Mouse (Mus musculus) ES-Bruce4 (cell line): ENCODE results near the gene Allc.

Source experiments
- CTCF ChIP-seq: IDR thresholded peaks from one replicate; pipeline ENCODE4 v1.8.1; 2011; ENCODE audit warnings: low read depth, low read length
- EP300 ChIP-seq: IDR thresholded peaks from 2 replicates; pipeline ENCODE4 v1.6.1; 2011; ENCODE audit warnings: low read depth, low read length; ENCODE audit not compliant: insufficient read depth
- POLR2A ChIP-seq: IDR thresholded peaks from one replicate; pipeline ENCODE4 v1.8.1; 2011; ENCODE audit warnings: low read length; ENCODE audit not compliant: insufficient read depth

DNA sequence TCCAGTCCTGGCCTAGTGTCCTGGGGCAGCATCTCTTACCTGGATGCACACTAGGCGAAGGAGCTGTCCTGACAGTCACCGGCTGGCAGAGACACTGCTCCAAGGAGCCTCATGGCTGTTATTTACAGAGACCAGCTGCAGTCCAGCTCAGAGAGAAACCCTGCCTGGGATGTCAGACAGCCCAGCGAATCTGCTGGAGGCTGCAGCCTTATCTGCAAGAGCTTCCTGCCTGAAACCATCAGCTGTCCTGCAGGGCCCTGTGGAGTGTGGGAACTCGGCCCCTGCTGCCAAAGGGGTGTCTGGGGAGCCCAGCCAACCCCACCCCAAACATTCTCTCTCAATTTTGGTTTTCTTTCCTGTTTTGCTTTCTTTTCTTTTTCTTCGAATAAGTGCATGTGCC lies 40.9 kb upstream of the Allc start, which contains the start of gene Colec11:
- TF ChIP-seq CTCF (no peak), POLR2A (no peak), EP300 (no peak)
